Mouse (Mus musculus) hindbrain, embryonic 10.5 days (tissue): ENCODE data around the gene Bicc1. TPM values are rescaled to one million over a fixed set of nuclear protein-coding genes. Genes with fewer than 3 reads are reported as not detected.
A peak's percentile ranks its signal among the peaks of the same experiment; 100 is the strongest.

Source experiments
- DNase-seq: peaks from one replicate; pipeline ENCODE4 v3.0.0-alpha.2; 2017; ENCODE audit warnings: low spot score
- H3K27ac ChIP-seq: fragments of 300-500 bp; sonication (generic); 2 replicates; pipeline ENCODE4 v1.5.1; 2016; ENCODE audit warnings: mild to moderate bottlenecking, moderate library complexity
- H3K27me3 ChIP-seq: fragments of 300-500 bp; sonication (generic); 2 replicates; pipeline ENCODE4 v1.6.1; 2016; ENCODE audit warnings: mild to moderate bottlenecking; ENCODE audit not compliant: poor library complexity, insufficient read depth, severe bottlenecking
- H3K36me3 ChIP-seq: fragments of 300-500 bp; sonication (generic); 2 replicates; pipeline ENCODE4 v1.6.1; 2016; ENCODE audit warnings: mild to moderate bottlenecking, moderate library complexity
- H3K4me1 ChIP-seq: fragments of 300-500 bp; sonication (generic); replicated peaks from 2 replicates; pipeline ENCODE4 v1.6.1; 2016; ENCODE audit warnings: mild to moderate bottlenecking
- H3K4me3 ChIP-seq: fragments of 300-500 bp; sonication (generic); 2 replicates; pipeline ENCODE4 v1.5.1; 2016; ENCODE audit warnings: mild to moderate bottlenecking, moderate library complexity
- H3K9me3 ChIP-seq: fragments of 300-500 bp; sonication (generic); 2 replicates; pipeline ENCODE4 v1.6.1; 2016; ENCODE audit warnings: mild to moderate bottlenecking, moderate library complexity
- WGBS: fragments of 180-500 bp; shearing (Covaris S2); methylation state at CpG from one replicate; pipeline ENCODE4 v1.1.7; 2016; 5-methylcytosine and 5-hydroxymethylcytosine counted together
- polyA plus RNA-seq: library from polyadenylated mRNA; unstranded; fragments of >200 nt; fragmentation: Nextera tagmentation; extraction: Ambion mirVana; gene quantifications from 2 replicates; pipeline ENCODE4 v1.2.1, GENCODE M21; 2016

Gene Bicc1
- polyA plus RNA-seq, 1 experiment from 2014 or later, result 5.5 TPM

- no peak overlapping the region for H3K27ac ChIP-seq
- 80% methylated on average over 2 of the region's 2 CpGs for WGBS
- no peak overlapping the region for H3K4me3 ChIP-seq
- no peaks in the 10 kb centered on the region for H3K27me3 ChIP-seq
- no peaks in the 10 kb centered on the region for H3K4me1 ChIP-seq
- DNase-seq, result no peak
- H3K9me3 ChIP-seq, result peaks cover 5% of the 10 kb centered on the region; the same call in 1 of the 2 replicates
- no peaks in the 10 kb centered on the region for H3K36me3 ChIP-seq
These were observed 21.6 kb upstream of the Bicc1 start for GRCm38 (mm10) chr10:71181091-71181490.

GRCm38 (mm10) chr10:71180057-71180456 is 20.6 kb upstream of the Bicc1 start:
- no peaks in the 10 kb centered on the region for H3K36me3 ChIP-seq
- no peak overlapping the region for H3K4me3 ChIP-seq
- WGBS, result 70% methylated on average over 2 of the region's 2 CpGs
- no peak overlapping the region for H3K27ac ChIP-seq
- H3K9me3 ChIP-seq, result peaks cover 5% of the 10 kb centered on the region; the same call in 1 of the 2 replicates
- H3K4me1 ChIP-seq, result no peaks in the 10 kb centered on the region
- no peaks in the 10 kb centered on the region for H3K27me3 ChIP-seq
- DNase-seq, result no peak

DNA sequence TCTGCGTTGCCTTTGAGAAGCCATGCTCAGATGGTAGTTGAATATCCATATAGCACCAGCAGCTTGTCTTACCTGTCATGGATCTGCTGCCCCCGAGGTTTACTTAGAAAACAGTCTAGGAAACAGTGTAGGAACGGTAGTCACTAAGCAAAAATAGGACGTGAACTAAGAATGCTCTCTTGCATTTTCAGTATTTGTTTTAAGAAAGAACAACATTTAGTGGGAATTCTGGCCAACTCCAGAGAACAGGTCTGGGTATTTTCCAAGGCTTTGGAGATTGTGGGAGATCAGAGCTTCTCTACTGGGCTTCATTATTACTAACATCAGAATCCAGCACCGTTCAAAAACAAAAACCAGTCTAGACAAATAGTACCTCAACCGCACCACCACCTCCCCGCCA is 17.7 kb upstream of the Bicc1 start:
- WGBS, result 92% methylated on average over 7 of the region's 7 CpGs

GRCm38 (mm10) chr10:71176341-71176740 is 16.8 kb upstream of the Bicc1 start:
- Histone ChIP-seq H3K4me3 (no peak overlapping the region), H3K9me3 (peaks cover 8% of the 10 kb centered on the region; the same call in 1 of the 2 replicates), H3K36me3 (no peaks in the 10 kb centered on the region), H3K4me1 (no peaks in the 10 kb centered on the region), H3K27ac (no peak overlapping the region), H3K27me3 (no peaks in the 10 kb centered on the region)
- 77% methylated on average over 8 of the region's 8 CpGs for WGBS
- no peak for DNase-seq

More for the DNA sequence above, 17.7 kb upstream of the Bicc1 start:
- Histone ChIP-seq H3K4me1 (no peaks in the 10 kb centered on the region), H3K9me3 (peaks cover 8% of the 10 kb centered on the region; the same call in 1 of the 2 replicates), H3K4me3 (no peak overlapping the region), H3K27me3 (no peaks in the 10 kb centered on the region), H3K36me3 (no peaks in the 10 kb centered on the region), H3K27ac (no peak overlapping the region)
- DNase-seq, result no peak

DNA sequence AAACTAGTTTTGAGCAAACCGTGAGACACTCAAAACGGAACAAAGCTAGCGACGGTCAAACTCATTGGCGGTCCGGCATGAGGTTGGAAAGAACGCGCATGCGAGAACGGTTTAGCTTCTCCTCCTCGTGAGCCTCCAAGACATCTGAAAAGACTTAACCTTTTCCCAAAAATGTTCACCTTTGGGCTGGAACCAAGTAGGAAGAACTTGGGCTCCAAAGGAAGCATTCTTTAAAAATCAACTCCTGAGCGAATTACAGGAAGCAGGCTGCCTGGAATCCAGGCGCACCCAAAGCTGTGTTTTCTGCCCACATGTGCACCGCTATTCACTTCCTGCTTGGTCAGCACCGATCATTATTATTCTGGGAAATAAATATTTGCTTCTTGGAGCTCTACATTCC is 15.8 kb upstream of the Bicc1 start:
- Histone ChIP-seq H3K27me3 (no peaks in the 10 kb centered on the region), H3K36me3 (no peaks in the 10 kb centered on the region), H3K9me3 (peaks cover 6% of the 10 kb centered on the region; the same call in 1 of the 2 replicates), H3K4me1 (no peaks in the 10 kb centered on the region), H3K4me3 (no peak overlapping the region), H3K27ac (no peak overlapping the region)
- no peak for DNase-seq
- WGBS, result 96% methylated on average over 15 of the region's 15 CpGs

DNA sequence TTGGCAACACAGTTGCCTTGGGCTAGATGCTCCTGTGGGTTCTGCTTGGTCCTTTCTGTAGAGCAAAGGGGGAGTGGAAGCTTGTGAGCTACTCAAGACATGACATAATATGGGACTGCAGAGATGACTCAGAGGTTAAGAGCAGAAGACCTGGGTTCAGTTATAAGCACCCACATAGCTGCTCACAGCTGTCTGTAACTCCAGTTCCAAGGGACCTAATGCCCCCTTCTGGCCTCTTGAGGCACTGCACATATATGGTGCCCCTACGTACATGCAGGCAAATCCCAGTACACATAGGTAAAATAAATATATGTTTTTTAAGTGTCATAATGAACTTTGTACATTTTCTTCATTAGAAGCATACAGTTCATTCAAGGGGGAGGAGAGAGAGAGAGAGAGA is 11.9 kb upstream of the Bicc1 start:
- DNase-seq, result no peak
- Histone ChIP-seq H3K4me1 (no peaks in the 10 kb centered on the region), H3K27me3 (no peaks in the 10 kb centered on the region), H3K36me3 (no peaks in the 10 kb centered on the region), H3K4me3 (no peak overlapping the region), H3K9me3 (0 out of 2 replicates have a peak, but pooled peaks cover 3% of the 10 kb centered on the region), H3K27ac (no peak overlapping the region)
- WGBS, result 96% methylated on average over 1 of the region's 1 CpGs

GRCm38 (mm10) chr10:71170771-71171170 is 11.3 kb upstream of the Bicc1 start:
- H3K9me3 ChIP-seq, result 0 out of 2 replicates have a peak, but pooled peaks cover 3% of the 10 kb centered on the region
- 91% methylated on average over 5 of the region's 5 CpGs for WGBS
- H3K36me3 ChIP-seq, result no peaks in the 10 kb centered on the region
- H3K27me3 ChIP-seq, result no peaks in the 10 kb centered on the region
- no peaks in the 10 kb centered on the region for H3K4me1 ChIP-seq
- no peak overlapping the region for H3K27ac ChIP-seq
- no peak for DNase-seq
- no peak overlapping the region for H3K4me3 ChIP-seq

- no peak for DNase-seq
- Histone ChIP-seq H3K36me3 (no peaks in the 10 kb centered on the region), H3K9me3 (0 out of 2 replicates have a peak, but pooled peaks cover 3% of the 10 kb centered on the region), H3K27me3 (no peaks in the 10 kb centered on the region), H3K27ac (no peak overlapping the region), H3K4me1 (no peaks in the 10 kb centered on the region), H3K4me3 (no peak overlapping the region)
- WGBS, result 91% methylated on average over 10 of the region's 10 CpGs
These were observed 10.3 kb upstream of the Bicc1 start for GRCm38 (mm10) chr10:71169811-71170210.

GRCm38 (mm10) chr10:71169171-71169570 is 9.7 kb upstream of the Bicc1 start:
- 0 out of 2 replicates have a peak, but pooled peaks cover 3% of the 10 kb centered on the region for H3K9me3 ChIP-seq
- WGBS, result 40% methylated on average over 4 of the region's 4 CpGs
- H3K36me3 ChIP-seq, result no peaks in the 10 kb centered on the region
- no peaks in the 10 kb centered on the region for H3K4me1 ChIP-seq
- no peak overlapping the region for H3K27ac ChIP-seq
- no peak for DNase-seq
- H3K27me3 ChIP-seq, result no peaks in the 10 kb centered on the region
- no peak overlapping the region for H3K4me3 ChIP-seq

- Histone ChIP-seq H3K27me3 (peaks cover 28% of the 10 kb centered on the region), H3K36me3 (no peaks in the 10 kb centered on the region), H3K4me3 (no peak overlapping the region), H3K9me3 (peaks cover 4% of the 10 kb centered on the region; the same call in 1 of the 2 replicates), H3K27ac (no peak overlapping the region), H3K4me1 (peaks cover 10% of the 10 kb centered on the region)
- no peak for DNase-seq
- WGBS, result 78% methylated on average over 12 of the region's 12 CpGs
These were observed 949 bp upstream of the Bicc1 start for GRCm38 (mm10) chr10:71160449-71160848.

DNA sequence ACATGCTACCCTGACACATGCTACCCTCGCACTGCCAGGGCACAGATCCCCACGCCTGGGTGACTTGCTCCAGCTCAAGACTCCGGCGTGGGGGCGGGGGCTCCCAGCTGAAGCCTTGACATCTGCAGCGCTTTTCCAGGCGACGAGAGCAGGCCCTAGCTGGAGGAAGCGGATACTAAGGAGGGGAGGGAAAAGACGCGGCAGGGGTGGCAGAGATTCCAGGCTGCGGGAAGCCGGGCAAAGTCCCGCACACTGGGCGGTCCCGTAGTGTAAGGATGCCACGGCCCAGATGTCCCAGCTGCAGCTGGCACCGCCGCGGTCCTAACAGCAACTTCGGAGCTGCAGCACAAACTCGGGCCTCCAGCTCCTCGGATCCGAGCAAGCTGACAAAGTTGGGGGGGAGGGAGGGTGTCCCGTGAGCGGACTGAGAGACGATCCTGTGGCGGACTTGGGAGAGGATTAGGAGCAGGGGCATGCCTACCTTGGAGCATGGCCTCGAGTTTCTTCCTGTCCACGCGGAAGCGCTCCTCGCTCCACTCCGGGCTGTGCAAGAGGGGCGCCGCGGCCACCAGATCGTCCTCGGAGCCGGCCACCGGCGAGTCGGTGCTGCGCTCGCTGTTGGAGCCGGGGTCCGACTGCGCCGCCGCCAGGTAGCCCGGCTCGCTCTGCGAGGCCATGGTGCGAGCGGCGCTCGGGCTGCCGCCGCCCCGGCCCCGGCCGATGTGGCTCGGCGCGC is 392 bp downstream of the Bicc1 start:
- Histone ChIP-seq H3K4me1 (peaks cover 10% of the 10 kb centered on the region), H3K27me3 (peaks cover 28% of the 10 kb centered on the region), H3K9me3 (peaks cover 4% of the 10 kb centered on the region; the same call in 1 of the 2 replicates), H3K36me3 (no peaks in the 10 kb centered on the region), H3K4me3 (peak overlapping the region; percentile 75), H3K27ac (peak overlapping the region; percentile 88)
- DNase-seq, result peak; percentile 68
- under 1% methylated on average over 65 of the region's 65 CpGs for WGBS

GRCm38 (mm10) chr10:71156569-71156968 is 2.9 kb downstream of the Bicc1 start:
- WGBS, result 88% methylated on average over 5 of the region's 5 CpGs
- Histone ChIP-seq H3K4me3 (no peak overlapping the region), H3K27ac (no peak overlapping the region), H3K27me3 (peaks cover 23% of the 10 kb centered on the region), H3K4me1 (peaks cover 10% of the 10 kb centered on the region), H3K9me3 (peaks cover 6% of the 10 kb centered on the region; the same call in 1 of the 2 replicates), H3K36me3 (no peaks in the 10 kb centered on the region)
- no peak for DNase-seq

DNA sequence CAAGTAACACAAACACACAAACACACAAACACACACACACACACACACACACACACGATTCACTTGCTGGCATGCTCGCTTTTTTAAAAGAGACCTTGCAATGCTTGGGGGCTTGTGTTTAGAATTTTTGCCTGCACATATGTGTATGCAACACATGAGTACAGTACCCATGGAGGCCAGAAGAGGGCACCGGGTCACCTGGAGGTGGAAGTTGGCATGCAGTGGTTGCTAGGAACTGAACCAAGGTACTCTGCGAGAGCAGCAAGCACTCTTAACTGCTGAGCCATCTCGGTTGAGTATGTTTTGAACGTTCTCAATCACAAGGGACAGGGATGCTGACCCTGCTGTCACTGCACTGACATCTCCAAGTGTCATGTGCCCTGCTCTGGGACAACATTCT is 5.9 kb downstream of the Bicc1 start:
- no peak for DNase-seq
- Histone ChIP-seq H3K27ac (no peak overlapping the region), H3K36me3 (no peaks in the 10 kb centered on the region), H3K4me3 (no peak overlapping the region), H3K4me1 (peaks cover 5% of the 10 kb centered on the region), H3K9me3 (0 out of 2 replicates have a peak, but pooled peaks cover 2% of the 10 kb centered on the region), H3K27me3 (peaks cover 5% of the 10 kb centered on the region; the same call in 1 of the 2 replicates)
- WGBS, result 93% methylated on average over 6 of the region's 6 CpGs
